Mouse (Mus musculus): ENCODE measurements around the gene Gab1.

GRCm38 (mm10) chr8:80818978-80819377 is 61.3 kb downstream of the Gab1 start:
- TF ChIP-seq CTCF (IDR thresholded peaks at IDR 0.05; ENCODE audit: extremely low read depth, insufficient read depth, low read length) (no peak), POLR2A (IDR thresholded peaks at IDR 0.05; ENCODE audit: extremely low read depth, insufficient read depth, low read length) (no peak)

All from cortical plate, adult 2 months (tissue).